Comparison of ENCODE assay signal across 9 mouse cellular contexts in genomic region chr12:84174190-84174811, GRCm38 (mm10). TPM values are rescaled to one million over a fixed set of nuclear protein-coding genes. Genes with fewer than 3 reads are reported as not detected.
DNase-seq lines count a peak whose midpoint lies in the region; ATAC-seq and TF ChIP-seq lines count a peak whose summit lies in the region.
"Had no signal": no experiment of that assay in that cellular context is flagged by ENCODE, and none has a peak within 500 bp of the region (broad histone marks: within the 10 kb centered on the region; RNA-seq: fewer than 3 reads in every experiment).

No protein-coding gene starts in this region.

- H3K9ac ChIP-seq in forebrain, embryonic 15.5 days (replicated peaks) = no peak overlapping the region
- no peak overlapping the region for H3K9ac ChIP-seq in forebrain, embryonic 14.5 days (ENCODE audit: low read length)
- no peak overlapping the region for H3K9ac ChIP-seq in MEL (ENCODE audit: control insufficient read depth, low read depth, low read length, poor library complexity, severe bottlenecking)

- H3K79me2 ChIP-seq in MEL (ENCODE audit: control insufficient read depth, insufficient read depth, low read length, poor library complexity) = peaks cover 72% of the 10 kb centered on the region

- TF ChIP-seq POLR2A in MEL (IDR thresholded peaks at IDR 0.05; ENCODE audit: control insufficient read depth in 1 of 2, insufficient read depth in 1 of 2, low read depth in 1 of 2, low read length in 2 of 2, poor library complexity in 1 of 2) = no peak

- H3K36me3 ChIP-seq in forebrain, embryonic 15.5 days = peaks cover 13% of the 10 kb centered on the region
- H3K36me3 ChIP-seq in forebrain, embryonic 14.5 days (ENCODE audit: control insufficient read depth, insufficient read depth, low read length) = peaks cover 31% of the 10 kb centered on the region
- H3K36me3 ChIP-seq in MEL (ENCODE audit: control insufficient read depth in 1 of 2, insufficient read depth in 2 of 2, low read length in 2 of 2) = peaks cover 9 to 39% of the 10 kb centered on the region in 2 experiments

- no peak for TF ChIP-seq RAD21 in MEL (IDR thresholded peaks at IDR 0.05; ENCODE audit: low read depth, low read length)

- H3K4me2 ChIP-seq in forebrain, embryonic 15.5 days (replicated peaks) = no peak overlapping the region
- H3K4me2 ChIP-seq in forebrain, embryonic 14.5 days (ENCODE audit: low read length) = no peak overlapping the region

- TF ChIP-seq CTCF in MEL (IDR thresholded peaks at IDR 0.05 in 2 of 3, conservative IDR thresholded peaks at IDR 0.05 in 1 of 3; ENCODE audit: control insufficient read depth in 1 of 3, insufficient read depth in 1 of 3, low read depth in 2 of 3, low read length in 3 of 3, poor library complexity in 1 of 3, severe bottlenecking in 1 of 3) = no peak

- 84% methylated on average over 9 of the region's 9 CpGs for WGBS in forebrain, embryonic 15.5 days
- 87% methylated on average over 9 of the region's 9 CpGs for WGBS in forebrain, embryonic 14.5 days

- DNase-seq in forebrain, embryonic 14.5 days (ENCODE audit: low spot score) = no peak
- DNase-seq in MEL (ENCODE audit: low read depth, low spot score) = peak; percentile 24
- DNase-seq in kidney, postnatal 10 days = peak; percentile 79
- DNase-seq in c-Kit-positive CD71-positive TER-119-positive erythroid progenitor cells, embryonic 14.5 days (ENCODE audit: low spot score) = no peak
- no peak for DNase-seq in thymus, postnatal 10 days (ENCODE audit: low spot score in 2 of 2)

- no peaks in the 10 kb centered on the region for H3K9me3 ChIP-seq in forebrain, embryonic 15.5 days
- H3K9me3 ChIP-seq in forebrain, embryonic 14.5 days (replicated peaks; ENCODE audit: control insufficient read depth, low read length) = no peaks in the 10 kb centered on the region
- H3K9me3 ChIP-seq in MEL (replicated peaks; ENCODE audit: insufficient read depth, low read length) = no peaks in the 10 kb centered on the region

- no peak for TF ChIP-seq EP300 in MEL (IDR thresholded peaks at IDR 0.05; ENCODE audit: low read depth in 1 of 2, low read length in 2 of 2)

- H3K4me1 ChIP-seq in forebrain, embryonic 15.5 days = peaks cover 46% of the 10 kb centered on the region
- peaks cover 30% of the 10 kb centered on the region for H3K4me1 ChIP-seq in forebrain, embryonic 14.5 days (ENCODE audit: control insufficient read depth, insufficient read depth, low read length)
- peaks cover 31 to 40% of the 10 kb centered on the region in 2 experiments for H3K4me1 ChIP-seq in MEL (ENCODE audit: control insufficient read depth in 1 of 2, insufficient read depth in 2 of 2, low read length in 2 of 2)

- ATAC-seq in forebrain, embryonic 15.5 days (replicated peaks) = no peak
- ATAC-seq in forebrain, embryonic 14.5 days = no peak
- peak; percentile 43 for ATAC-seq in granulocyte monocyte progenitor cell, adult 5-6 weeks (replicated peaks; ENCODE audit: poor library complexity, severe bottlenecking)
- peak; percentile 45 for ATAC-seq in megakaryocyte, adult 5-6 weeks (ENCODE audit: poor library complexity, severe bottlenecking)

- H3K27ac ChIP-seq in forebrain, embryonic 15.5 days (replicated peaks) = 0 out of 2 replicates have a peak overlapping the region, but pooled peaks have one; percentile 97
- no peak overlapping the region for H3K27ac ChIP-seq in forebrain, embryonic 14.5 days (ENCODE audit: low read depth, low read length)
- H3K27ac ChIP-seq in MEL (ENCODE audit: control insufficient read depth, low read depth, low read length) = peak overlapping the region; percentile 58; the same call in 1 of the 2 replicates

- no peaks in the 10 kb centered on the region for H3K27me3 ChIP-seq in forebrain, embryonic 15.5 days
- H3K27me3 ChIP-seq in forebrain, embryonic 14.5 days (replicated peaks; ENCODE audit: control insufficient read depth, insufficient read depth, low read length) = no peaks in the 10 kb centered on the region
- no peaks in the 10 kb centered on the region for H3K27me3 ChIP-seq in MEL (ENCODE audit: control insufficient read depth in 1 of 2, insufficient read depth in 2 of 2, low read length in 2 of 2)
- H3K27me3 ChIP-seq: CH12.LX had no signal

- no peak overlapping the region for H3K4me3 ChIP-seq in forebrain, embryonic 15.5 days
- H3K4me3 ChIP-seq in forebrain, embryonic 14.5 days (ENCODE audit: low read depth, low read length) = no peak overlapping the region
- no peak overlapping the region for H3K4me3 ChIP-seq in MEL (ENCODE audit: control insufficient read depth in 1 of 2, insufficient read depth in 1 of 2, low read depth in 2 of 2, low read length in 2 of 2)

TF ChIP-seq in MEL, 35 proteins besides CTCF, POLR2A, EP300 and RAD21:
- TF ChIP-seq USF1 (IDR thresholded peaks at IDR 0.05; ENCODE audit: low read depth, low read length) (peak; percentile 62), MEF2A (IDR thresholded peaks at IDR 0.05; ENCODE audit: extremely low read depth, insufficient replicate concordance, low read depth, low read length, poor library complexity, severe bottlenecking) (no peak)

RNA-seq across cellular contexts. Expression of gene Pnma1, which starts 26.0 kb away (rescaled TPM):
- polyA plus RNA-seq in forebrain, embryonic 15.5 days (2015; fragmentation: Nextera tagmentation; extraction: Ambion mirVana) = 6.0 and 6.5 TPM in 2 replicates
- 4.1 and 6.0 TPM in 2 replicates for polyA plus RNA-seq in forebrain, embryonic 14.5 days (2014; fragmentation: Nextera tagmentation; extraction: Ambion mirVana)
- 0.10 and 0.31 TPM in 2 replicates for total RNA-seq in MEL (2012; rRNA removed)
- polyA plus RNA-seq in MEL (2012; ENCODE audit: insufficient read depth in 1 of 2, insufficient read length in 2 of 2, low read depth in 1 of 2, low replicate concordance in 2 of 2, missing spikeins in 1 of 2) = under 1 TPM in 1 of 2 experiments, not detected in 1; 0.46 TPM
- 0.26 and 0.47 TPM in 2 replicates for total RNA-seq in granulocyte monocyte progenitor cell, adult 5-6 weeks (2014; fragmentation: Nextera tagmentation)
- total RNA-seq in granulocyte monocyte progenitor cell, adult 5-6 weeks (2017) = 0.17 TPM in 1 of 2 replicates, not detected in the other
- total RNA-seq in megakaryocyte, adult 5-6 weeks (2015) = 0.32 and 0.65 TPM in 2 replicates
- 0.16 and 0.73 TPM in 2 replicates for total RNA-seq in megakaryocyte, adult 5-6 weeks (2017)

RNA-seq across cellular contexts. Expression of gene Elmsan1, which starts 44.4 kb away (rescaled TPM):
- polyA plus RNA-seq in forebrain, embryonic 15.5 days (2015; fragmentation: Nextera tagmentation; extraction: Ambion mirVana) = 4.3 and 5.0 TPM in 2 replicates
- polyA plus RNA-seq in forebrain, embryonic 14.5 days (2014; fragmentation: Nextera tagmentation; extraction: Ambion mirVana) = 3.2 and 3.4 TPM in 2 replicates
- 7.7 TPM in 2 replicates for total RNA-seq in MEL (2012; rRNA removed)
- 10 to 100 TPM in 1 of 2 experiments, not detected in 1; 25.3 TPM for polyA plus RNA-seq in MEL (2012; ENCODE audit: insufficient read depth in 1 of 2, insufficient read length in 2 of 2, low read depth in 1 of 2, low replicate concordance in 2 of 2, missing spikeins in 1 of 2)
- 12.7 and 15.1 TPM in 2 replicates for total RNA-seq in granulocyte monocyte progenitor cell, adult 5-6 weeks (2014; fragmentation: Nextera tagmentation)
- 7.8 and 10.1 TPM in 2 replicates for total RNA-seq in granulocyte monocyte progenitor cell, adult 5-6 weeks (2017)
- total RNA-seq in megakaryocyte, adult 5-6 weeks (2015) = 24.6 and 27.0 TPM in 2 replicates
- total RNA-seq in megakaryocyte, adult 5-6 weeks (2017) = 17.0 and 25.0 TPM in 2 replicates

Comparison
In these comparisons a context has a peak if more than half of its experiments do, and no peak if none do; other contexts are left out.
1. ATAC-seq: peak in granulocyte monocyte progenitor cell, adult 5-6 weeks (single experiment) and megakaryocyte, adult 5-6 weeks (single experiment); none in forebrain, embryonic 15.5 days (single experiment) and forebrain, embryonic 14.5 days (single experiment).
2. DNase-seq: peak in MEL (single experiment) and kidney, postnatal 10 days (single experiment); none in forebrain, embryonic 14.5 days (single experiment), c-Kit-positive CD71-positive TER-119-positive erythroid progenitor cells, embryonic 14.5 days (single experiment) and thymus, postnatal 10 days (0 of 2).